Mouse (Mus musculus) hindbrain, embryonic 11.5 days (tissue): Measurements from ENCODE around the gene Eps8l2. TPM values are rescaled to one million over a fixed set of nuclear protein-coding genes. Genes with fewer than 3 reads are reported as not detected.
A peak's percentile ranks its signal among the peaks of the same experiment; 100 is the strongest.

Experiments used
- ATAC-seq: fragments of 200-750 bp; cut with Nextera tagmentation; 2 replicates; pipeline ENCODE4 v1.8.0; 2017; ENCODE audit warnings: mild to moderate bottlenecking, moderate TSS enrichment, moderate library complexity; ENCODE audit not compliant: low FRiP score
- DNase-seq: peaks from one replicate; pipeline ENCODE4 v3.0.0-alpha.2; 2015; ENCODE audit warnings: low spot score
- H3K27ac ChIP-seq: fragments of 300-500 bp; sonication (generic); 2 replicates; pipeline ENCODE4 v1.5.1; 2014; ENCODE audit warnings: mild to moderate bottlenecking, low read depth, low read length
- H3K27me3 ChIP-seq: fragments of 300-500 bp; sonication (generic); 2 replicates; pipeline ENCODE4 v1.6.1; 2014; ENCODE audit warnings: mild to moderate bottlenecking, low read length, moderate library complexity, mixed read lengths; ENCODE audit not compliant: control insufficient read depth, insufficient read depth
- H3K36me3 ChIP-seq: fragments of 300-500 bp; sonication (generic); 2 replicates; pipeline ENCODE4 v1.6.1; 2014; ENCODE audit warnings: mild to moderate bottlenecking, low read length, moderate library complexity, mixed read lengths; ENCODE audit not compliant: control insufficient read depth, insufficient read depth
- H3K4me1 ChIP-seq: fragments of 300-500 bp; sonication (generic); replicated peaks from 2 replicates; pipeline ENCODE4 v1.6.1; 2014; ENCODE audit warnings: low read length, mixed read lengths; ENCODE audit not compliant: control insufficient read depth, insufficient read depth
- H3K4me2 ChIP-seq: fragments of 300-500 bp; sonication (generic); replicated peaks from 2 replicates; pipeline ENCODE4 v1.6.1; 2014; ENCODE audit warnings: mild to moderate bottlenecking, low read depth, low read length
- H3K4me3 ChIP-seq: fragments of 300-500 bp; sonication (generic); 2 replicates; pipeline ENCODE4 v1.5.1; 2014; ENCODE audit warnings: low read depth, low read length
- H3K9ac ChIP-seq: fragments of 300-500 bp; sonication (generic); 2 replicates; pipeline ENCODE4 v1.6.1; 2014; ENCODE audit warnings: low read depth, low read length
- H3K9me3 ChIP-seq: fragments of 300-500 bp; sonication (generic); 2 replicates; pipeline ENCODE4 v1.6.1; 2016; ENCODE audit warnings: low read length; ENCODE audit not compliant: control insufficient read depth
- WGBS: fragments of 180-500 bp; shearing (Covaris S2); extraction: QIAGEN DNeasy Blood & Tissue Kit; methylation state at CpG from one replicate; pipeline ENCODE4 v1.1.7; 2014; 5-methylcytosine and 5-hydroxymethylcytosine counted together
- polyA plus RNA-seq: library from polyadenylated mRNA; unstranded; fragments of >200 nt; fragmentation: Nextera tagmentation; extraction: Ambion mirVana; gene quantifications from 2 replicates; pipeline ENCODE4 v1.2.1, GENCODE M21; 2014

The Eps8l2 gene
- 2.1 and 2.6 TPM in 2 replicates for polyA plus RNA-seq

DNA sequence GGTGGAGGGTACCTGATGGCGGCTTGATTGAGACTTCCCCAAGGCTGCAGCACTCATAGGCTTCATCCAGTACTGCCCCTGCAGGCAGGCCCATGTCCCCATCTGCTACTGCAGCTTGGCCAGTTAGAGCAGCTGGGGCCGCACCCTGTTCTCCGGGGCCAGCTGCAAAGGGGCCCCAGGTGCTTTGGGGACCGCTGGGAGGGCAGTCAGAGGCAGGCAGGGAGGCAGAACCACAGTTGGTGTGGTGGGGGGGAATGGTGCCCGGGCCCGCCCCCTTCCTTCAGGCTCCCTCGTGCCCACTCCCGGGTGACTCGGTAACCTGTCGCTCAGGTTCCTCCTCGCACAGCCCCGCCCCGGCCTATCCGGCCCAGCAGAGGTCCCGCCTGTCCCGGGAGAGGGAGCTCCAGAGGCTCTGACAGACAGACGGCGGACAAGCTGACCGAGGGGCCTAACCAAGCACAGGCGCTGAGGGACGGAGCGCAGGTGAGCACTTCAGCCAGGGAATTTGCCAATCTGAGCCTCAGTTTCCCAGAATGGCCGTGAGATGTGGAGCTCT lies at the start of gene Eps8l2:
Eps8l2 (plus strand) TSS at position 305 of the 556 bp plus-strand sequence.
- DNase-seq (peak; percentile 28), ATAC-seq (peak; percentile 62; the same call in 1 of the 2 replicates)
- Histone ChIP-seq H3K4me1 (no peaks in the 10 kb centered on the region; the same call in 1 of the 2 replicates), H3K4me2 (peak within 1 kb of the TSS; percentile 12), H3K27me3 (peaks cover 8% of the 10 kb centered on the region; the same call in 1 of the 2 replicates), H3K4me3 (peak within 1 kb of the TSS; percentile 6; the same call in 1 of the 2 replicates), H3K9ac (peak within 1 kb of the TSS; percentile 11; the same call in 1 of the 2 replicates), H3K9me3 (no peaks in the 10 kb centered on the region), H3K27ac (no peak within 1 kb of the TSS), H3K36me3 (no peaks in the 10 kb centered on the region)
- 3% methylated on average over 23 of the region's 23 CpGs for WGBS

DNA sequence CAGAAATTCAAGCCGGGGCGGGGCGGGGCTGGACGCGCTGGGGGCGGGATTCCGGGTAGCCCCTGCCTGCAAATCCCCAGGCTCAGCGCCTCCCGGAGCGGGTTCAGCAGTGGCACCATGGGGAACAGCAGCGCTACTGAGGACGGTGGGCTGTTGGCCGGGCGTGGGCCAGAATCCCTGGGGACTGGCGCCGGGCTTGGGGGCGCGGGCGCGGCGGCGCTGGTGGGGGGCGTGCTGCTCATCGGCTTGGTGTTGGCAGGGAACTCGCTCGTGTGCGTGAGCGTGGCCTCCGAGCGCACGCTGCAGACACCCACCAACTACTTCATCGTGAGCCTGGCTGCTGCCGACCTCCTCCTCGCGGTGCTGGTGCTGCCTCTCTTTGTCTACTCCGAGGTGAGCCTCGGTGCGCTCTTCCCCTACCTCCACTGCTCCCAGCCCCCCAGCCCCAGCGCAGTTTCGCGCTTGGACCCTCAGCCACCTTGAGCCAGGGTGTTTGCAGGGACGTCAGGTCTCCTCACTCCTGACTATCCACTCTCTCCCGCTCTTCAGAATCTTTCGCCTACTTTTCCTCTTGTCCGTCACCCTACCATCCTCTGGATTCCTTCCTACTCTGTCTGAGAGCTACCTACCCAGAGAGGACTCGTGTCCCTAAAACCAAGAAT lies 46.6 kb upstream of the Eps8l2 start, which contains the start of gene Drd4:
Drd4 (plus strand) TSS at position 86 of the 662 bp plus-strand sequence.
- peaks cover 58% of the 10 kb centered on the region for H3K27me3 ChIP-seq
- DNase-seq: peak; percentile 53
- H3K9me3 ChIP-seq: no peaks in the 10 kb centered on the region
- no peak within 1 kb of the TSS for H3K27ac ChIP-seq
- peak within 1 kb of the TSS; percentile 37 for H3K4me3 ChIP-seq
- peak within 1 kb of the TSS; percentile 77 for H3K4me2 ChIP-seq
- ATAC-seq: peak; percentile 48; the same call in 1 of the 2 replicates
- WGBS: 2% methylated on average over 45 of the region's 46 CpGs
- peaks cover 7% of the 10 kb centered on the region for H3K4me1 ChIP-seq
- no peaks in the 10 kb centered on the region for H3K36me3 ChIP-seq
- H3K9ac ChIP-seq: peak within 1 kb of the TSS; percentile 67; the same call in 1 of the 2 replicates

GRCm38 (mm10) chr7:141292583-141293388 lies 45.9 kb upstream of the Eps8l2 start:
- no peaks in the 10 kb centered on the region for H3K36me3 ChIP-seq
- peaks cover 7% of the 10 kb centered on the region for H3K4me1 ChIP-seq
- H3K27me3 ChIP-seq: peaks cover 58% of the 10 kb centered on the region
- peak overlapping the region; percentile 77 for H3K4me2 ChIP-seq
- peak; percentile 31 for DNase-seq
- peak overlapping the region; percentile 37 for H3K4me3 ChIP-seq
- no peak overlapping the region for H3K27ac ChIP-seq
- no peaks in the 10 kb centered on the region for H3K9me3 ChIP-seq
- ATAC-seq: no peak
- WGBS: 34% methylated on average over 15 of the region's 15 CpGs
- H3K9ac ChIP-seq: peak overlapping the region; percentile 67; the same call in 1 of the 2 replicates

DNA sequence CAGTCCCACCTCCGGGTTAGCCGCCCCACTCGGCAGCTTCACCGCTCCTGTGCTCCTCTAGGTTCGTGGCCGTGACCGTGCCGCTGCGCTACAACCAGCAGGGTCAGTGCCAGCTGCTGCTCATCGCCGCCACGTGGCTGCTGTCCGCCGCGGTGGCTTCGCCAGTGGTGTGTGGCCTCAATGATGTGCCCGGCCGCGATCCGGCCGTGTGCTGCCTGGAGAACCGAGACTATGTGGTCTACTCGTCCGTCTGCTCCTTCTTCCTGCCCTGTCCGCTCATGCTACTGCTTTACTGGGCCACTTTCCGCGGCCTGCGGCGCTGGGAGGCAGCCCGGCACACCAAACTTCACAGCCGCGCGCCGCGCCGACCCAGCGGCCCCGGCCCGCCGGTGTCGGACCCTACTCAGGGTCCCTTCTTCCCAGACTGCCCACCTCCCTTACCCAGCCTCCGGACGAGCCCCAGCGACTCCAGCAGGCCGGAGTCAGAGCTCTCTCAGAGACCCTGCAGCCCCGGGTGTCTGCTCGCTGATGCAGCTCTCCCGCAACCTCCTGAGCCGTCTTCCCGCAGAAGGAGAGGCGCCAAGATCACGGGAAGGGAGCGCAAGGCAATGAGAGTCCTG lies 44.7 kb upstream of the Eps8l2 start:
- no peak overlapping the region for H3K27ac ChIP-seq
- H3K9ac ChIP-seq: 0 out of 2 replicates have a peak overlapping the region, but pooled peaks have one; percentile 1
- ATAC-seq (peak; percentile 43; the same call in 1 of the 2 replicates), DNase-seq (peak; percentile 64)
- H3K4me2 ChIP-seq: peak overlapping the region; percentile 65
- H3K36me3 ChIP-seq: 0 out of 2 replicates have a peak, but pooled peaks cover 3% of the 10 kb centered on the region
- H3K4me1 ChIP-seq: peaks cover 7% of the 10 kb centered on the region
- H3K9me3 ChIP-seq: no peaks in the 10 kb centered on the region
- H3K4me3 ChIP-seq: peak overlapping the region; percentile 35
- WGBS: under 1% methylated on average over 52 of the region's 53 CpGs
- H3K27me3 ChIP-seq: peaks cover 58% of the 10 kb centered on the region

DNA sequence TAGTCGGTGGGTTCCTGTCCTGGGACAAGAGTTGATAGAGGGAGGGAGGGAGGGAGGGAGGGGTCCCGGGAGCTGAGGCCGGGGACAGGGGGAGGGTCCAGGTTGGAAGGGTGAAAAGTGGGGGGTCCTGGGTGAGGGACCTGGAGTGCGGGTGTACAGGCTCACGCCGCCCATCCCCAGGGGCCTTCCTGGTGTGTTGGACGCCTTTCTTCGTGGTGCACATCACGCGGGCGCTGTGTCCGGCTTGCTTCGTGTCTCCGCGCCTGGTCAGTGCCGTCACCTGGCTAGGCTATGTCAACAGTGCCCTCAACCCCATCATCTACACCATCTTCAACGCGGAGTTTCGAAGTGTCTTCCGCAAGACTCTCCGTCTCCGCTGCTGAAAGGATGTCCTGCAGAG lies 44.2 kb upstream of the Eps8l2 start:
- Histone ChIP-seq H3K4me1 (peaks cover 7% of the 10 kb centered on the region), H3K9ac (no peak overlapping the region), H3K36me3 (0 out of 2 replicates have a peak, but pooled peaks cover 3% of the 10 kb centered on the region), H3K9me3 (no peaks in the 10 kb centered on the region), H3K4me2 (peak overlapping the region; percentile 65), H3K27ac (no peak overlapping the region), H3K27me3 (peaks cover 58% of the 10 kb centered on the region), H3K4me3 (peak overlapping the region; percentile 35)
- 8% methylated on average over 22 of the region's 22 CpGs for WGBS
- peak; percentile 37 for DNase-seq
- peak; percentile 15; the same call in 1 of the 2 replicates for ATAC-seq

- ATAC-seq: no peak
- no peak overlapping the region for H3K4me3 ChIP-seq
- 88% methylated on average over 3 of the region's 3 CpGs for WGBS
These were observed 40.6 kb upstream of the Eps8l2 start for GRCm38 (mm10) chr7:141297926-141298650.

DNA sequence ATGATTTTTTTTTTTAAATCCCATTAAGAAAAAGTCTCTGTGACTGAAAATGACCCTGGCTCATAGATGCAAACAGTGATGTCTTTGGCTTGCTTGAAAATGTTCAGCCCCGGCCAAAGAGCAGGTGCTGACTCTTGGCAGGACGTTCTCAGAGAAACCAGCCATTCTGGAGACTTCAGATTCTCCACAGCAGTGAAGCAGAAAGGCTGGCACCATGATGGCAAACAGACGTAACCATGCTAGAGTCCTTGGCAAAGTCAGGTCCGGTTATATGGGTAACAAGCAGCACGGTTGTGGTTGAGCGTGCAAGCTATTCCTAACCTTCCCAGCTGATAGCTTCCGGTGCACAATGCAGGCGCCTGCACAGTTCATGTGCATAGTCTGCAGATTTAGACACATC lies 39.5 kb upstream of the Eps8l2 start:
- DNase-seq (no peak), ATAC-seq (no peak)
- H3K27ac ChIP-seq: no peak overlapping the region
- H3K4me1 ChIP-seq: no peaks in the 10 kb centered on the region; the same call in 1 of the 2 replicates
- no peak overlapping the region for H3K4me3 ChIP-seq
- peaks cover 17% of the 10 kb centered on the region for H3K27me3 ChIP-seq
- 94% methylated on average over 8 of the region's 8 CpGs for WGBS
- H3K9me3 ChIP-seq: no peaks in the 10 kb centered on the region
- no peak overlapping the region for H3K9ac ChIP-seq
- no peak overlapping the region for H3K4me2 ChIP-seq
- 0 out of 2 replicates have a peak, but pooled peaks cover 3% of the 10 kb centered on the region for H3K36me3 ChIP-seq

More at GRCm38 (mm10) chr7:141297926-141298650, 40.6 kb upstream of the Eps8l2 start:
- DNase-seq: no peak
- Histone ChIP-seq H3K9me3 (no peaks in the 10 kb centered on the region), H3K27me3 (peaks cover 28% of the 10 kb centered on the region), H3K27ac (no peak overlapping the region), H3K36me3 (0 out of 2 replicates have a peak, but pooled peaks cover 3% of the 10 kb centered on the region), H3K9ac (no peak overlapping the region), H3K4me2 (no peak overlapping the region), H3K4me1 (peaks cover 4% of the 10 kb centered on the region)
